Mouse (Mus musculus): Measurements from ENCODE around the gene Tceal6. TPM values are rescaled to one million over a fixed set of nuclear protein-coding genes. Genes with fewer than 3 reads are reported as not detected.
"Not testable (repeated sequence)": the region's sequence is repeated elsewhere in the genome, so short reads cannot be mapped to it uniquely, and the experiment has no call there.

Tceal6 gene
- 22.1 and 22.2 TPM in 2 replicates for polyA plus RNA-seq (2015; fragmentation: Nextera tagmentation; extraction: Ambion mirVana)

DNA sequence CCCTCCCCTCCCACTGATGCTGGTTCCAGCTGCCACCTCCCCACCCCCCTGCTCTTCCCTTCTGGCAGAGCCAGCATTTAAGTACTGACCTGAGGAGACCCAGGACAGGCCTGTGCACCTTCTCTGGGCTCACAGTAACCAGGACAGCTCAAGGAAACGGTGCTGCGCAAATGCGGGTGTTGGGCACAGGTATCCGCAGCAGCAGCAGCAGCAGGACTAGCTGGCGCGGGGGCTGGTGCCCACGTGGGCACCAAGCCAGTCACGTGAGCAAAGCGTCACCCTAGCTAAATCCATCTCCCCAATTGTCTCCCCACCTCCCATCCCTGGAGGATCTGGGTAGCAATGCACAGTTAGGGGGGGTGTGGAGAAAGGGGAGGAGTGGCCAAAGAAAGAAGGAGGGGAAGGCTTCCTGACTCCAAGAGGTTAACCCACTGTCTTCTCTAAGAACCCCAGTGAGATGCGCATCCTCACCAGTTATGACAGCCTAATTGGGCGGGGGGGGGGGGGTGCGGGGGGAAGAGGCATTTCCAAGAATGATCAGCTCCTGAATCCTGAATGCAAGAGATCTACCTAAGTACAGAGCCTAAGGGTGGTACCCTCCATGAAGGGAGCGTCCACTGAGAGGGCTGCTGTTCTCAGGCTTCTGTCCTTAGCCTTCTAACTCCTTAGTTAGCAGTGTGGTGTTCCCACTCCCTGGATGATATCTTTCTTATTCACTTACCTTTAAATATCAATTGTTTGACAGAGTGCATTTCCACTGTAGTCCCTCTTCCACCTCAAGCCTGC lies at the start of gene Tceal6:
Gene Tceal6 (minus strand): TSS at position 252 of the 786 bp plus-strand sequence.
- 27% methylated on average over 11 of the region's 13 CpGs for WGBS
- ATAC-seq (replicated peaks) = peak; percentile 94
- Histone ChIP-seq H3K4me2 (replicated peaks) (peak within 1 kb of the TSS; percentile 54), H3K36me3 (no peaks in the 10 kb centered on the region), H3K27me3 (no peaks in the 10 kb centered on the region), H3K4me1 (no peaks in the 10 kb centered on the region), H3K9ac (replicated peaks) (peak within 1 kb of the TSS; percentile 51), H3K27ac (replicated peaks) (no peak within 1 kb of the TSS), H3K9me3 (no peaks in the 10 kb centered on the region), H3K4me3 (peak within 1 kb of the TSS; percentile 45)

DNA sequence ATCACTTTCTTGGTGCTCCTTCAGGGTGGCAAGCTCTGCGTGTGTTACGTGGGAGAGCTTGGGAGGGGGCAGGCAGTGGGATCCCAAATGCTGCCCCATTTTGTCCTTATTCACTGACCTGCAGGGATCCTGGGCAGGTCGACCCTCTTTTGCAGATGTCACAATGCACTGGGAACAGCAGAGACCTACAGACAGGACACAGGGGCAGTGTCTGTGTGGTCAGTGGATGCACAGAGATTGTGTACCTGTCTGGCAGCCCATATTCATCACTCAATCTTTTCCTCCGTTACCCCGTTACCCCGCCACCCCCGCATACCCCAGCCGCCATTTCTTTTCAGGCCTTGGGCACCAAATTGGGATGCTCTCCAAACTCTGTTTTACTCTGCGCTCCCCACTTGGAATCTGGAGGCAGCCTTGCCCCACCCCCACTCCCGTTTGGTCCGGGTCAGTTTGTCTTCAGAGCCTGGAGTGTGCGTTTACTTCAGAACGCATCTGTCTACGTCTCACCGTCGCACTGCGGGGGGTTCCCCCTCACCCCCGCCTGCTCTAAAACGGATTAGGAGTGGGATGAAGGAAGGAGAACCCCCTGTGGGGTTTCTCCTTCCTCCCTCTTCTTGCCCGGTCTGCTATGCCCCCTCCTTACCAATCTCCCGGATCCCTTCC lies 583 bp downstream of the Tceal6 start:
- H3K36me3 ChIP-seq; H3K9me3 ChIP-seq; H3K27ac ChIP-seq (replicated peaks); H3K27me3 ChIP-seq; H3K4me1 ChIP-seq: not testable (repeated sequence)
- ATAC-seq (replicated peaks) = peak; percentile 81
- 26% methylated on average over 20 of the region's 21 CpGs for WGBS
- Histone ChIP-seq H3K9ac (replicated peaks) (peak overlapping the region; percentile 51), H3K4me3 (peak overlapping the region; percentile 45), H3K4me2 (replicated peaks) (peak overlapping the region; percentile 54)

DNA sequence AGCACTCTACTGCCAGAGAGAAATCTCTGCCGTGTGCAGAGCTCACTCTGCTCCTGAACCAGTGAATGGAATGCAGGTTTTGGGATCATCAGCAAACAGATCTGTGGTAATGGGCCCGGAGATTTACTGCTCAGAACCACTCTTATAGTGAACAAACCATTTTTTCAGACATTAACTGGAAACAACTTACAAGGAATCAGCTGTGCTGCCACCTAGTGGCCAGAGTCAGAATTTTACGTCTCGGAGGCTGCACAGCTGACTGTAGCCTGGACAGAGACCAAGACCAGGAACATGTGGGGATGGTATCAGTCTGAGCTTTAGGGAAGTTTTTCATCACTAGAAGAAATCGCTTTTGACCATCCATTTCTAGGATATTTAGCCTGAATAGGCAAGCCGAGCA lies 20.6 kb downstream of the Tceal6 start:
- H3K9ac ChIP-seq (replicated peaks); H3K27me3 ChIP-seq; H3K9me3 ChIP-seq; H3K4me2 ChIP-seq (replicated peaks); ATAC-seq (replicated peaks); H3K27ac ChIP-seq (replicated peaks); H3K36me3 ChIP-seq; H3K4me1 ChIP-seq; H3K4me3 ChIP-seq: not testable (repeated sequence)
- WGBS = no CpG with 5 or more reads among the region's 6 CpGs

DNA sequence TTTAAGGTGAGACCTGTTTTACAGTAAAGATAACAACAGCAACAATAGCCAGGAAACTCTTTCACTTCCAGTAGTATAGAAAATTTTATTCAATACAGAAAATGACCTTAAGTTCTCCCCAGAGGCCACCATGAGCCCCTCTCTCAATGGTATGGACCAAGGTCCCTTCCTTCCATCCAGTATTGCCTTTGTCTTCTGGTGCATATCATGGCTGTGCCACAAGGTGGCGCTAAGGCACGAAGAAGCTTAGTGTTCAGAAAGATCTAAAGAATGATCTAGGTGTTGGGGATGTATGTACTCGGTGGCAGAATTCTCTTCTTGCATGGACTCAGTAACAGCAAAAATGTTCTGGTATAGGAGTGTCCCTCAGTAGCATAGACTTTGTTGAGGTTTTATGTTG lies 21.8 kb downstream of the Tceal6 start:
- no CpG with 5 or more reads among the region's 3 CpGs for WGBS
- H3K9ac ChIP-seq (replicated peaks); H3K4me2 ChIP-seq (replicated peaks); H3K27ac ChIP-seq (replicated peaks); ATAC-seq (replicated peaks); H3K9me3 ChIP-seq; H3K36me3 ChIP-seq; H3K4me1 ChIP-seq; H3K4me3 ChIP-seq; H3K27me3 ChIP-seq: not testable (repeated sequence)

DNA sequence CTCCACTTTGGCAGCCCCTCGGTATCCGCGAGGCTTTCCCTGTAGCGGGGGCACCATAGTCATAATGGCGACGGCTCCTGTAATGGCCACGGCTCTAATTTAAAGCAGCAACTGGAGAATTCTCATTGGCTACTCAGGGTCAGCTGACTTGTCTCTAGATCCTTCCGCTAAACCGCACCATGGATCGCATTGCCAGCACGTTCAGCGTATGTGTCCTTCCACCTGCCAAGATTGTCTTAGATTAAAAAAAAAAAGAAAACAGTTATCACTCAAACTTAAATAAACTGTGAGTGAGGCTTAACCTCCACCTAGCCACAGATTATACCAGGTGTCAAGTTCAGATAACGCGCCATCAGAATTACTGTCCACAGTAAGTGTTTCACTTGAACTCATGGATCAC lies 33.0 kb downstream of the Tceal6 start, which contains the start of gene Gm15023:
Gene Gm15023 (minus strand): TSS at position 101 of the 400 bp plus-strand sequence.
- H3K27ac ChIP-seq (replicated peaks); H3K4me1 ChIP-seq; H3K4me3 ChIP-seq; H3K9ac ChIP-seq (replicated peaks); H3K27me3 ChIP-seq; H3K9me3 ChIP-seq; H3K36me3 ChIP-seq; ATAC-seq (replicated peaks); H3K4me2 ChIP-seq (replicated peaks): not testable (repeated sequence)
- WGBS = 100% methylated on average over 7 of the region's 14 CpGs

Other genes with a start within 250 kb of the Tceal6 start
- 0.19 and 0.20 TPM in 2 replicates for gene Nxf2, start 245.9 kb downstream of the Tceal6 start, polyA plus RNA-seq (2015; fragmentation: Nextera tagmentation; extraction: Ambion mirVana)
- 7.0 and 7.9 TPM in 2 replicates for gene Zmat1, start 201.5 kb downstream of the Tceal6 start, polyA plus RNA-seq (2015; fragmentation: Nextera tagmentation; extraction: Ambion mirVana)
- not detected in 2 replicates for gene Gm15023, start 33.1 kb downstream of the Tceal6 start, polyA plus RNA-seq (2015; fragmentation: Nextera tagmentation; extraction: Ambion mirVana)
- gene Pramel3, start 91.6 kb upstream of the Tceal6 start, polyA plus RNA-seq (2015; fragmentation: Nextera tagmentation; extraction: Ambion mirVana) = not detected in 2 replicates
- not detected in 2 replicates for gene Gm5128, start 162.6 kb upstream of the Tceal6 start, polyA plus RNA-seq (2015; fragmentation: Nextera tagmentation; extraction: Ambion mirVana)
- not detected in 2 replicates for gene Gm7903, start 223.1 kb upstream of the Tceal6 start, polyA plus RNA-seq (2015; fragmentation: Nextera tagmentation; extraction: Ambion mirVana)